Mouse (Mus musculus) mouse embryonic stem cell (cell line): ENCODE measurements at regions not wholly inside any gene's neighbourhood (a gene's known extent, or its start where the extent isn't known, plus 50 kb on each side); places are given as distances from the start of the nearest gene placed in this dataset.

ENCODE experiments used
- in situ Hi-C, 2 experiments: fragments of 300-500 bp; cut with MboI; formaldehyde crosslinking; loops; 1 replicate in 1 of 2; 3 replicates in 1 of 2; pipeline ENCODE4 v1.14.3; 2019 to 2020; ENCODE audit warnings: low sequenced_read_pairs in 2 of 2, low pct_unique_long_range_greater_than_20kb in 1 of 2, mixed read lengths in 1 of 2; ENCODE audit not compliant: unreplicated experiment in 1 of 2

- in situ Hi-C loops = no loop called here
Measured at GRCm38 (mm10) chr14:24081911-24082558, 67.7 kb upstream of the Kcnma1 start.

- in situ Hi-C loops = loop anchor here in 1 of 2 experiments (5.0 kb wide), 1 partner anchor 204 kb away; no protein-coding TSS in a partner anchor
Measured at GRCm38 (mm10) chr14:24068693-24069092, 54.4 kb upstream of the Kcnma1 start.

- in situ Hi-C loops = loop anchor here in 1 of 2 experiments (5.0 kb wide), 1 partner anchor 205 kb away; no protein-coding TSS in a partner anchor
Measured at GRCm38 (mm10) chr14:24067657-24068056, 53.4 kb upstream of the Kcnma1 start.

GRCm38 (mm10) chr14:24065231-24065767 lies 51.0 kb upstream of the Kcnma1 start:
- in situ Hi-C loops = loop anchor here in 1 of 2 experiments (5.0 kb wide), 1 partner anchor 207 kb away; no protein-coding TSS in a partner anchor
